Mouse (Mus musculus) bone marrow macrophage, adult 2 months (primary cell): ENCODE data around the gene Mylpf. TPM values are rescaled to one million over a fixed set of nuclear protein-coding genes. Genes with fewer than 3 reads are reported as not detected.
"Not testable (repeated sequence)": the region's sequence is repeated elsewhere in the genome, so short reads cannot be mapped to it uniquely, and the experiment has no call there.

Source experiments
- H3K27ac ChIP-seq: 2 replicates; pipeline ENCODE4 v1.5.1; 2012; ENCODE audit warnings: low read depth, low read length; ENCODE audit not compliant: insufficient read depth
- H3K4me1 ChIP-seq: 2 replicates; pipeline ENCODE4 v1.6.1; 2012; ENCODE audit warnings: low read length; ENCODE audit not compliant: control insufficient read depth, insufficient read depth
- H3K4me3 ChIP-seq: 2 replicates; pipeline ENCODE4 v1.5.1; 2012; ENCODE audit warnings: mild to moderate bottlenecking, low read length, moderate library complexity; ENCODE audit not compliant: insufficient read depth
- CTCF ChIP-seq: IDR thresholded peaks from 2 replicates; pipeline ENCODE4 v1.5.1; 2012; ENCODE audit warnings: low read depth, mild to moderate bottlenecking, low read length, moderate library complexity
- POLR2A ChIP-seq: IDR thresholded peaks from 2 replicates; pipeline ENCODE4 v1.6.1; 2012; ENCODE audit warnings: mild to moderate bottlenecking, low read depth, low read length, borderline replicate concordance
- polyA plus RNA-seq: library from polyadenylated mRNA; stranded (reverse); fragments of >200 nt; gene quantifications from 2 replicates; pipeline ENCODE4 v1.2.4, GENCODE M21; 2012; ENCODE audit not compliant: missing spikeins, insufficient read depth, insufficient read length

Mylpf gene
- polyA plus RNA-seq, 1 experiment: 6.9 TPM

DNA sequence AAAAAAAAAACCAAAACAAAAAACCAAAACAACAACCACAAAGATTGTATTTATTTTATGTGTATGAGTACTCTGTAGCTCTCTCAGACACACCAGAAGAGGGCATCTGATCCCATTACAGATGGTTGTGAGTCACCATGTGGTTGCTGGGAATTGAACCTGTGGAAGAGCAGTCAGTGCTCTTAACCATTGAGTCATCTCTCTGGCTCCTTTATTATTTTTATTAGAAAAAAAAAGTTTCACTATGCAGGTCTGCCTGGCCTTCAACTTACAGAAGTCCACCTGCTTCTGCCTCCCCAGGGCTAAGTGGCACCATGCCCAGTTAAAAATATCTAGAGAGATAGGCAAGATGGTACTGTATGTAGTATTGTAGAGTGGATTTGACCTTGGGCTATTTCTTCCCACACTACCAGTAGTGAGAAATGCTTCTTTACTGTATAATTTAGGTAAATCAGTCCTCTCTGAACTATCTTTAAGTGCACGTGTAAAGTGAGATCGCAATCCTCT is 34.7 kb downstream of the Mylpf start:
- H3K4me1 ChIP-seq: peaks cover 11% of the 10 kb centered on the region
- peak overlapping the region; percentile 91 for H3K4me3 ChIP-seq
- TF ChIP-seq POLR2A: no peak
- TF ChIP-seq CTCF: no peak
- H3K27ac ChIP-seq: no peak overlapping the region; the same call in 1 of the 2 replicates

DNA sequence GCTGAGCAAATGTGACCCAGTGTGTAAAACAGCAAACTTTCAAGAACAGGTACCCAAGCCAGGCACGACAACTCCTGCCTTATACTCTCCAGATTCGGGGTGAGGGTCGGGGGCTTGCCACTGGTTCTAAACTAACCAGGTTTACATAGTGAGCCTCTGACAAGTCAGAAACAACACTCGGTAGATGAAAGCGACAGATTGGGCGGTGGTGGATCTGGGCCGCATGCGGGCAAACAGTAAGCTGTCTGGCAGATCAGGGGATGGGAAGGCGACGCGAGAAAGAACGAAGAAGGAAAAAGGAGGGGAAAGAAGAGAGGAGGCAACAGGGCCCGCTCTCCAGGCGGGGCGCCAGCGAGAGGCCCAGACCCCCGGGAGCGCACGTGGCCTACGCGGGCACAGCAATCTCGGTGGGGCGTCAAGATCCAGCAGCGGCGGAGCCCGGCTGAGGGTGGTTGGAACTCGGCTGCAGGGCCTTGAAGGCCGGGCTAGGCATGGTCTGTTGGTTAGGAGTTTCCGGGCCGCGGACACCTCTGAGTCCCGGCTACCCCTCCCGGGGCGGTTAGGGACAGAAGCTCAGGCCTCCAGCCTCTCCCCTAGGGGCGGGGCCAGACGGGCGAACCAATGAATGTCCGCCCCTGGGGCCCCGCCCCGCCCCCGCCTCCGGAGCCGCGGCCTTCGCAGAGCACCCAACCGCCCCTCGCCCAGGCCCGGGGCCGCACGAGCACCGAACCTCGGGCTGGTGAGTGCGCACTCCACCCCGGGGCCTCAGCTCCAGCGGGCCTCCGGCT is 35.4 kb downstream of the Mylpf start, which contains the start of gene Zfp771:
Gene Zfp771, plus strand, starts transcription at position 405 of the 788 bp plus-strand sequence.
- H3K27ac ChIP-seq: peak within 1 kb of the TSS; percentile 75
- peak within 1 kb of the TSS; percentile 91 for H3K4me3 ChIP-seq
- TF ChIP-seq POLR2A (peak; percentile 19; the same call in 1 of the 2 replicates), CTCF (no peak)
- peaks cover 11% of the 10 kb centered on the region for H3K4me1 ChIP-seq

GRCm38 (mm10) chr7:127244658-127245510 is 36.2 kb downstream of the Mylpf start:
- peaks cover 11% of the 10 kb centered on the region for H3K4me1 ChIP-seq
- TF ChIP-seq CTCF (no peak), POLR2A (no peak; the same call in 1 of the 2 replicates)
- peak overlapping the region; percentile 91 for H3K4me3 ChIP-seq
- peak overlapping the region; percentile 71 for H3K27ac ChIP-seq

GRCm38 (mm10) chr7:127250511-127250910 is 41.8 kb downstream of the Mylpf start:
- peaks cover 14% of the 10 kb centered on the region for H3K4me1 ChIP-seq
- not testable (repeated sequence) for H3K27ac ChIP-seq, H3K4me3 ChIP-seq

DNA sequence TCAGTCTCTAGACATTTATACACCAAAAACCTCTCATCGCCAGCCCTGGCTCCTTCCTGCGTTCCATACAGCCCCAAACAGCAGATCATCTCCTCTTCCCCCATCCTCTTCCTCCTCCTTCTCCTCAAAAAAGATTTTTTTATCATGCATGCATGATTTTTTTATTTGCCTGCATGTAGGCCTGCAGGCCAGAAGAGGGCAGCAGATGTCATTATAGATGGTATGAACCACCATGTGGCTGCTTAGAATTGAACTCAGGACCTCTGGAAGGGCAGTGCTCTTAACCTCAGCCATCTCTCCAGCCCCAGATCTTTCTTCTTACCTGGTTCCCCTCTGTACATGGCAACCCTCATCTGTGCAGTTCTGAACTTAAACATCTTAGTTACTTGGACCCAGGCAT is 43.7 kb downstream of the Mylpf start:
- TF ChIP-seq CTCF (peak; percentile 60; the same call in 1 of the 2 replicates), POLR2A (no peak)
- H3K4me3 ChIP-seq: no peak overlapping the region
- peaks cover 12% of the 10 kb centered on the region; the same call in 1 of the 2 replicates for H3K4me1 ChIP-seq
- no peak overlapping the region for H3K27ac ChIP-seq

GRCm38 (mm10) chr7:127253341-127253740 is 44.7 kb downstream of the Mylpf start:
- H3K4me3 ChIP-seq: peak overlapping the region; percentile 68
- no peak for TF ChIP-seq POLR2A
- TF ChIP-seq CTCF: no peak
- no peak overlapping the region for H3K27ac ChIP-seq
- H3K4me1 ChIP-seq: peaks cover 12% of the 10 kb centered on the region; the same call in 1 of the 2 replicates

- Histone ChIP-seq H3K4me3 (peak overlapping the region; percentile 68), H3K4me1 (peaks cover 16% of the 10 kb centered on the region; the same call in 1 of the 2 replicates), H3K27ac (peak overlapping the region; percentile 59)
- TF ChIP-seq POLR2A: no peak
- no peak for TF ChIP-seq CTCF
Measured at GRCm38 (mm10) chr7:127253821-127254769, 45.4 kb downstream of the Mylpf start.

DNA sequence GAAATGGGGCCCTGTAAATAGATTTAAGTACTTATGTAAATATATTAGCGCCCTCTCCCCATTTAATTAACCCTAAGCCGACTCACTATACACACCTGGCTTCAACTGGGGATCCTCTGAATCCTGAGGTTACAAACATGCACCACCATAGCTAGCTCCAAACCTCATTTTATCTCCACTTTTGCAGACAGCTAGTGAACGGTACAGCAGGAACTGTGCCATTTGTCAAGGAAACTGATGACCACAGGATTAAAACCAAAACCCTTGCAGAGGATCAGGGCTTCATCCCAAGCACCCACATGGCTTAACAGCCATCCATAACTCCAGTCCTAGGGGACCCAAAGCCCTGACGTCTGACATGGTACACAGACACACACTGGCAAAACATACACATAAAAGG is 46.3 kb downstream of the Mylpf start:
- TF ChIP-seq CTCF (no peak), POLR2A (no peak)
- Histone ChIP-seq H3K4me1 (peaks cover 19% of the 10 kb centered on the region; the same call in 1 of the 2 replicates), H3K4me3 (peak overlapping the region; percentile 62), H3K27ac (peak overlapping the region; percentile 59; the same call in 1 of the 2 replicates)

- Histone ChIP-seq H3K4me3 (no peak overlapping the region), H3K4me1 (peaks cover 20% of the 10 kb centered on the region), H3K27ac (no peak overlapping the region)
- TF ChIP-seq CTCF (no peak), POLR2A (no peak)
Measured at GRCm38 (mm10) chr7:127255965-127256364, 47.3 kb downstream of the Mylpf start.
